Mouse (Mus musculus) G1E (cell line): ENCODE data around the gene H1fx. TPM values are rescaled to one million over a fixed set of nuclear protein-coding genes. Genes with fewer than 3 reads are reported as not detected.
"Not testable (repeated sequence)": the region's sequence is repeated elsewhere in the genome, so short reads cannot be mapped to it uniquely, and the experiment has no call there.

Experiments used
- ATAC-seq: 2 replicates; pipeline ENCODE4 v1.8.0; 2016; ENCODE audit warnings: mild to moderate bottlenecking; ENCODE audit not compliant: insufficient number of reproducible peaks, poor library complexity, low FRiP score, severe bottlenecking; ENCODE audit errors: extremely low read depth
- DNase-seq: peaks from one replicate; pipeline ENCODE4 v3.0.0; 2012; ENCODE audit warnings: low spot score
- H3K27me3 ChIP-seq: 2 replicates; pipeline ENCODE4 v1.6.1; 2012; ENCODE audit warnings: mild to moderate bottlenecking, low read length, inconsistent platforms; ENCODE audit not compliant: insufficient read depth
- H3K36me3 ChIP-seq: replicated peaks from 2 replicates; pipeline ENCODE3; 2012; ENCODE audit warnings: mild to moderate bottlenecking, inconsistent platforms
- H3K4me1 ChIP-seq: 2 replicates; pipeline ENCODE4 v1.6.1; 2012; ENCODE audit warnings: low read depth, low read length, inconsistent platforms, mixed read lengths; ENCODE audit not compliant: insufficient read depth
- H3K4me3 ChIP-seq: 2 replicates; pipeline ENCODE4 v1.5.1; 2012; ENCODE audit warnings: low read depth, mild to moderate bottlenecking, inconsistent platforms, low read length, moderate library complexity, mixed read lengths
- H3K9me3 ChIP-seq: replicated peaks from 2 replicates; pipeline ENCODE4 v1.6.1; 2012; ENCODE audit warnings: inconsistent platforms
- CTCF ChIP-seq: IDR thresholded peaks from 2 replicates; pipeline ENCODE4 v1.5.1; 2012; ENCODE audit warnings: low read depth, low read length, inconsistent platforms, mixed read lengths
- GATA1 ChIP-seq: IDR thresholded peaks from 2 replicates; pipeline ENCODE4 v1.6.1; 2012; ENCODE audit warnings: borderline replicate concordance, low read length, inconsistent platforms, mixed read lengths
- GATA2 ChIP-seq: IDR thresholded peaks from 2 replicates; pipeline ENCODE4 v1.6.1; 2012; ENCODE audit warnings: low read depth, low read length, inconsistent platforms, borderline replicate concordance
- POLR2AphosphoS5 ChIP-seq: IDR thresholded peaks from 2 replicates; pipeline ENCODE4 v1.6.1; 2012; ENCODE audit warnings: low read depth, low read length, inconsistent platforms; ENCODE audit not compliant: insufficient replicate concordance
- TAL1 ChIP-seq: conservative IDR thresholded peaks from 2 replicates; pipeline ENCODE4 v1.6.1; 2012; ENCODE audit warnings: low read depth, low read length, inconsistent platforms, mixed read lengths
- polyA plus RNA-seq: library from polyadenylated mRNA; stranded (reverse); fragments of >175 nt; gene quantifications from 2 replicates; pipeline ENCODE4 v1.2.3, GENCODE M21; 2012
- total RNA-seq, 2 experiments: library from RNA; stranded (forward) in 1 of 2; stranded (reverse) in 1 of 2; fragments of 200-1000 nt in 1 of 2; fragments of >200 nt in 1 of 2; fragmentation: Nextera tagmentation in 1 of 2; gene quantifications; 2 replicates each; pipeline ENCODE4 v1.2.3; 2014 to 2017

H1fx gene
- total and polyA plus RNA-seq, 3 experiments = not detected

- no peaks in the 10 kb centered on the region for H3K27me3 ChIP-seq
- no peak for DNase-seq
- H3K9me3 ChIP-seq = no peaks in the 10 kb centered on the region
- peaks cover 86% of the 10 kb centered on the region for H3K36me3 ChIP-seq
- ATAC-seq = no peak
- no peak overlapping the region for H3K4me3 ChIP-seq
- peaks cover 53% of the 10 kb centered on the region for H3K4me1 ChIP-seq
- TF ChIP-seq CTCF (no peak), GATA2 (no peak), TAL1 (no peak), POLR2AphosphoS5 (no peak), GATA1 (no peak)
Measured at GRCm38 (mm10) chr6:88013456-88013855, 32.0 kb upstream of the H1fx start.

- no peak for DNase-seq
- Histone ChIP-seq H3K4me1 (peaks cover 48% of the 10 kb centered on the region), H3K36me3 (peaks cover 85% of the 10 kb centered on the region), H3K27me3 (no peaks in the 10 kb centered on the region), H3K9me3 (no peaks in the 10 kb centered on the region), H3K4me3 (no peak overlapping the region)
- TF ChIP-seq GATA2 (no peak), TAL1 (no peak), POLR2AphosphoS5 (no peak), CTCF (no peak)
- ATAC-seq = no peak
Measured at GRCm38 (mm10) chr6:88012601-88013000, 31.2 kb upstream of the H1fx start.

- H3K9me3 ChIP-seq, H3K4me3 ChIP-seq, ATAC-seq, DNase-seq, H3K27me3 ChIP-seq: not testable (repeated sequence)
- peaks cover 89% of the 10 kb centered on the region for H3K36me3 ChIP-seq
- peaks cover 35% of the 10 kb centered on the region for H3K4me1 ChIP-seq
Measured at GRCm38 (mm10) chr6:88011106-88011505, 29.7 kb upstream of the H1fx start.

GRCm38 (mm10) chr6:88009209-88009608 is 27.8 kb upstream of the H1fx start:
- DNase-seq (no peak), ATAC-seq (no peak)
- Histone ChIP-seq H3K36me3 (peaks cover 90% of the 10 kb centered on the region), H3K4me3 (no peak overlapping the region), H3K9me3 (no peaks in the 10 kb centered on the region), H3K4me1 (peaks cover 22% of the 10 kb centered on the region), H3K27me3 (no peaks in the 10 kb centered on the region)
- TF ChIP-seq TAL1 (no peak), GATA2 (no peak), GATA1 (no peak), CTCF (no peak), POLR2AphosphoS5 (no peak)

- H3K27me3 ChIP-seq, ATAC-seq, DNase-seq, H3K9me3 ChIP-seq, H3K4me3 ChIP-seq: not testable (repeated sequence)
- H3K4me1 ChIP-seq = peaks cover 22% of the 10 kb centered on the region; the same call in 1 of the 2 replicates
- peaks cover 94% of the 10 kb centered on the region for H3K36me3 ChIP-seq
Measured at GRCm38 (mm10) chr6:88004773-88005172, 23.3 kb upstream of the H1fx start.

GRCm38 (mm10) chr6:88003439-88003838 is 22.0 kb upstream of the H1fx start:
- TF ChIP-seq CTCF = no peak
- no peak for TF ChIP-seq POLR2AphosphoS5
- no peak for TF ChIP-seq GATA2
- TF ChIP-seq TAL1 = no peak
- no peak for TF ChIP-seq GATA1
- Histone ChIP-seq H3K9me3 (no peaks in the 10 kb centered on the region), H3K27me3 (no peaks in the 10 kb centered on the region), H3K4me3 (no peak overlapping the region), H3K36me3 (peaks cover 88% of the 10 kb centered on the region), H3K4me1 (peaks cover 22% of the 10 kb centered on the region; the same call in 1 of the 2 replicates)
- DNase-seq (no peak), ATAC-seq (no peak)

- DNase-seq (no peak), ATAC-seq (no peak)
- H3K27me3 ChIP-seq = no peaks in the 10 kb centered on the region
- H3K4me1 ChIP-seq = peaks cover 34% of the 10 kb centered on the region
- H3K4me3 ChIP-seq = no peak overlapping the region
- TF ChIP-seq GATA1 (no peak), CTCF (no peak), GATA2 (no peak), POLR2AphosphoS5 (no peak), TAL1 (no peak)
- no peaks in the 10 kb centered on the region for H3K9me3 ChIP-seq
- peaks cover 69% of the 10 kb centered on the region for H3K36me3 ChIP-seq
Measured at GRCm38 (mm10) chr6:87998358-87998757, 16.9 kb upstream of the H1fx start.
